Mouse (Mus musculus) monocyte, adult 59 days (primary cell): ENCODE results near the gene Apold1. TPM values are rescaled to one million over a fixed set of nuclear protein-coding genes. Genes with fewer than 3 reads are reported as not detected.

ENCODE experiments used
- total RNA-seq, 2 experiments: library from RNA; stranded (reverse); gene quantifications; one replicate each; pipeline ENCODE4 v1.2.4; 2023

Gene Apold1
- total RNA-seq = not detected

GRCm38 (mm10) chr6:134981231-134982062, at the start of gene Apold1:
Gene Apold1 (plus strand): TSS chr6:134981718.

GRCm38 (mm10) chr6:135011048-135011733, 29.7 kb downstream of the Apold1 start, which contains the start of gene Ddx47:
Gene Ddx47 (plus strand): TSS chr6:135011612.

Other genes with a start within 250 kb of the Apold1 start
- gene Dusp16, start 189.1 kb upstream of the Apold1 start, total RNA-seq = 10 to 100 TPM; 69.2 to 80.0 TPM
- 10 to 100 TPM; 13.5 to 13.6 TPM for gene Crebl2, start 151.6 kb upstream of the Apold1 start, total RNA-seq
- 1 to 10 TPM; 2.4 to 4.0 TPM for gene Gpr19, start 83.1 kb upstream of the Apold1 start, total RNA-seq
- gene Cdkn1b, start 61.3 kb upstream of the Apold1 start, total RNA-seq = 100 to 1,000 TPM; 125 to 136 TPM
- gene Ddx47, start 29.9 kb downstream of the Apold1 start, total RNA-seq = 10 to 100 TPM; 76.2 to 79.9 TPM
- 1 to 10 TPM; 1.8 to 4.9 TPM for gene Gprc5a, start 83.9 kb downstream of the Apold1 start, total RNA-seq
- gene Gprc5d, start 136.6 kb downstream of the Apold1 start, total RNA-seq = not detected
- gene Fam234b, start 216.3 kb downstream of the Apold1 start, total RNA-seq = 10 to 100 TPM; 18.7 to 33.4 TPM
- gene Hebp1, start 216.3 kb downstream of the Apold1 start, total RNA-seq = 100 to 1,000 TPM; 149 to 170 TPM